Mouse (Mus musculus) testis, adult 2 months (tissue): ENCODE measurements around the gene Gm37240.

Source experiments
- CTCF ChIP-seq: fragments of 200-500 bp; IDR thresholded peaks from 2 replicates; pipeline ENCODE4 v1.5.1; 2012; ENCODE audit warnings: low read depth, mild to moderate bottlenecking, inconsistent platforms, low read length, moderate library complexity; ENCODE audit not compliant: control insufficient read depth, insufficient read depth, insufficient replicate concordance
- POLR2A ChIP-seq: fragments of 200-500 bp; IDR thresholded peaks from 2 replicates; pipeline ENCODE4 v1.6.1; 2012; ENCODE audit warnings: low read depth, mild to moderate bottlenecking, inconsistent platforms, low read length, moderate library complexity; ENCODE audit not compliant: control insufficient read depth

DNA sequence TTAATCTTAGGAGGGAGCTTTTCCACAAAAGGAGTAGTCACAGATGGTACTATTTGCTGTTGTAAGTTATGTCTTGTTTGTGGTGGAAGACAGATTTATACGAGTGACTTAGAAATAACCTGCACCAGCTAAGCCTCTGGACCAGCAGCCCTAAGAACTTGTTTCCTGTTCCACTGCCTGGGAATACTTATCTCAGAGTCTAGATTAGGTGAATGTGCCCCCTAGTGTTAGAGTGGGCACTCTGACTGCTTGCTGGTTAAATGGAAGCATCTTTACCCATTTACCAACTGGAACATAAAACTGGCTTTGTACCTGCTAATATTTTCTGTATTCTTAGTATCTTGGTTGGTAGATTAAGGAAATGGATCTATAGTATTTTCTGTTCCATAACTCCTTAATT lies 997.7 kb downstream of the Gm37240 start:
- no peak for TF ChIP-seq POLR2A
- no peak for TF ChIP-seq CTCF
